Mouse (Mus musculus) forebrain, embryonic 14.5 days (tissue): ENCODE data around the gene Cd300c. TPM values are rescaled to one million over a fixed set of nuclear protein-coding genes. Genes with fewer than 3 reads are reported as not detected.

Experiments used
- ATAC-seq: fragments of 200-750 bp; cut with Nextera tagmentation; 2 replicates; pipeline ENCODE4 v1.8.0; 2017; ENCODE audit warnings: mild to moderate bottlenecking, moderate library complexity
- DNase-seq: peaks from one replicate; pipeline ENCODE4 v3.0.0-alpha.2; 2015; ENCODE audit warnings: low spot score
- H3K27ac ChIP-seq: fragments of 300-500 bp; sonication (generic); 2 replicates; pipeline ENCODE4 v1.5.1; 2014; ENCODE audit warnings: low read depth, mild to moderate bottlenecking, control low read depth, low read length, moderate library complexity
- H3K27me3 ChIP-seq: fragments of 300-500 bp; sonication (generic); replicated peaks from 2 replicates; pipeline ENCODE4 v1.6.1; 2014; ENCODE audit warnings: low read length, control low read depth, mixed read lengths; ENCODE audit not compliant: control insufficient read depth, insufficient read depth
- H3K36me3 ChIP-seq: fragments of 300-500 bp; sonication (generic); 2 replicates; pipeline ENCODE4 v1.6.1; 2014; ENCODE audit warnings: low read length, control low read depth; ENCODE audit not compliant: control insufficient read depth, insufficient read depth
- H3K4me1 ChIP-seq: fragments of 300-500 bp; sonication (generic); 2 replicates; pipeline ENCODE4 v1.6.1; 2014; ENCODE audit warnings: antibody characterized with exemption, low read length, control low read depth; ENCODE audit not compliant: control insufficient read depth, insufficient read depth
- H3K4me2 ChIP-seq: fragments of 300-500 bp; sonication (generic); 2 replicates; pipeline ENCODE4 v1.6.1; 2014; ENCODE audit warnings: mild to moderate bottlenecking, control low read depth, low read length
- H3K4me3 ChIP-seq: fragments of 300-500 bp; sonication (generic); 2 replicates; pipeline ENCODE4 v1.5.1; 2014; ENCODE audit warnings: low read depth, low read length, control low read depth
- H3K9ac ChIP-seq: fragments of 300-500 bp; sonication (generic); 2 replicates; pipeline ENCODE4 v1.6.1; 2014; ENCODE audit warnings: mild to moderate bottlenecking, low read length, control low read depth, moderate library complexity
- H3K9me3 ChIP-seq: fragments of 300-500 bp; sonication (generic); replicated peaks from 2 replicates; pipeline ENCODE4 v1.6.1; 2016; ENCODE audit warnings: low read length, control low read depth, mixed read lengths; ENCODE audit not compliant: control insufficient read depth
- WGBS: fragments of 180-500 bp; shearing (Covaris S2); extraction: QIAGEN DNeasy Blood & Tissue Kit; methylation state at CpG from one replicate; pipeline ENCODE4 v1.1.7; 2014; 5-methylcytosine and 5-hydroxymethylcytosine counted together
- polyA plus RNA-seq: library from polyadenylated mRNA; unstranded; fragments of >200 nt; fragmentation: Nextera tagmentation; extraction: Ambion mirVana; gene quantifications from 2 replicates; pipeline ENCODE4 v1.2.1, GENCODE M21; 2014

Gene Cd300c
- polyA plus RNA-seq, 1 experiment from 2014 or later: not detected

GRCm38 (mm10) chr11:114934144-114934543 lies 34.8 kb downstream of the Cd300c start, which contains the start of gene Cd300lb:
Cd300lb (minus strand) TSS chr11:114934386.
- 59% methylated on average over 6 of the region's 6 CpGs for WGBS
- Histone ChIP-seq H3K4me2 (no peak within 1 kb of the TSS), H3K4me1 (no peaks in the 10 kb centered on the region), H3K27ac (no peak within 1 kb of the TSS), H3K9ac (no peak within 1 kb of the TSS), H3K4me3 (no peak within 1 kb of the TSS), H3K27me3 (no peaks in the 10 kb centered on the region), H3K36me3 (no peaks in the 10 kb centered on the region), H3K9me3 (no peaks in the 10 kb centered on the region)
- DNase-seq (no peak), ATAC-seq (no peak)

- no peaks in the 10 kb centered on the region for H3K27me3 ChIP-seq
- H3K4me2 ChIP-seq: no peak overlapping the region
- no peak overlapping the region for H3K27ac ChIP-seq
- no peaks in the 10 kb centered on the region for H3K36me3 ChIP-seq
- H3K9me3 ChIP-seq: no peaks in the 10 kb centered on the region
- ATAC-seq: no peak
- H3K4me3 ChIP-seq: no peak overlapping the region
- H3K9ac ChIP-seq: no peak overlapping the region
- DNase-seq: no peak
- no peaks in the 10 kb centered on the region for H3K4me1 ChIP-seq
- 81% methylated on average over 4 of the region's 4 CpGs for WGBS
Observed at GRCm38 (mm10) chr11:114933591-114933990, 35.4 kb downstream of the Cd300c start.

DNA sequence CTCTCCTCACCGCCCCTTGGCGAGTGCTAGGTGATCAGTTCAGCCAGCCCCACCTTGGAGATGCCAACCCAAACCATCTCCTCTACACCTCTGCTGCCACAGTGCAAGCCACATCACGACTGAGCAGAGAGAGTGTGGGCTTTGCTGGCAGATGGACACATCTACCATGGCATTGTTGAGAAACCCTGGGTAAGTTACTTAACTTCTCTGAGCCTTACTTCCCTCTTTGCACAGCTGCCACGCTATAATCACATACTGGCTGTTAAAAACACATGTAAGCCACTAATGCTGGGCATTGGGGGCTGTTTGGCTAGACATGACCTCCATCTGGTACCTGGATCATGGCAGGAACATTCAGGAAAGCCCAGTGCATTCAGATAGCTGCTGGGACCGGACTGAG lies 37.9 kb downstream of the Cd300c start:
- 75% methylated on average over 5 of the region's 5 CpGs for WGBS
- no peaks in the 10 kb centered on the region for H3K36me3 ChIP-seq
- DNase-seq (no peak), ATAC-seq (no peak)
- H3K9ac ChIP-seq: no peak overlapping the region
- H3K4me3 ChIP-seq: no peak overlapping the region
- no peak overlapping the region for H3K4me2 ChIP-seq
- no peaks in the 10 kb centered on the region for H3K4me1 ChIP-seq
- no peaks in the 10 kb centered on the region for H3K27me3 ChIP-seq
- no peak overlapping the region for H3K27ac ChIP-seq
- no peaks in the 10 kb centered on the region for H3K9me3 ChIP-seq

- Histone ChIP-seq H3K9me3 (no peaks in the 10 kb centered on the region), H3K27me3 (no peaks in the 10 kb centered on the region), H3K27ac (no peak overlapping the region), H3K36me3 (no peaks in the 10 kb centered on the region), H3K4me1 (no peaks in the 10 kb centered on the region), H3K4me3 (no peak overlapping the region), H3K4me2 (no peak overlapping the region), H3K9ac (no peak overlapping the region)
- DNase-seq (no peak), ATAC-seq (no peak)
- 82% methylated on average over 2 of the region's 2 CpGs for WGBS
Observed at GRCm38 (mm10) chr11:114929581-114929980, 39.4 kb downstream of the Cd300c start.

DNA sequence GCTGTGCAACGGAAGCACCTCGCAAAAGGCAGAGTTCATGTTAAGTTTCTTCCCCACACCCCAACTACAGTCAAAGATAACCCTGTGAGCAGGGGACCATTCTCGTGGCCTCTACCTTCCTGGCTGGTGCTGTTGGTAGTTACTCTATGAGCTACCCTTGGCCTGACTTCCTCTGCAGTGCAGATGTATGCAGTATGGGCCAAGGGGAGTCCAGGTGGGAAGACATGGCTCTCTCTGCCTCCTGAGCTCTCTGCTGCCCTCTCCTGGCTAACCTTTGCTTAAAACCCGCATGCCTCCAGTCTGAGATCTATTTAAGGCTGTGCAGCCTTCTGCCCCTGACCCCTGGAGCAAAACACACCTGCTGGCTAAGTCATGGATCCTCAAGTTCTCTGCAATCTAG lies 45.0 kb downstream of the Cd300c start:
- no peaks in the 10 kb centered on the region for H3K4me1 ChIP-seq
- no peak overlapping the region for H3K4me2 ChIP-seq
- H3K9me3 ChIP-seq: no peaks in the 10 kb centered on the region
- DNase-seq (no peak), ATAC-seq (no peak)
- H3K36me3 ChIP-seq: no peaks in the 10 kb centered on the region
- no peak overlapping the region for H3K27ac ChIP-seq
- WGBS: 74% methylated on average over 4 of the region's 4 CpGs
- H3K9ac ChIP-seq: no peak overlapping the region
- no peaks in the 10 kb centered on the region for H3K27me3 ChIP-seq
- no peak overlapping the region for H3K4me3 ChIP-seq

- Histone ChIP-seq H3K9me3 (no peaks in the 10 kb centered on the region), H3K27me3 (no peaks in the 10 kb centered on the region), H3K4me1 (no peaks in the 10 kb centered on the region), H3K4me3 (no peak overlapping the region), H3K27ac (no peak overlapping the region), H3K4me2 (no peak overlapping the region), H3K36me3 (no peaks in the 10 kb centered on the region), H3K9ac (no peak overlapping the region)
- ATAC-seq (no peak), DNase-seq (no peak)
- WGBS: 81% methylated on average over 4 of the region's 4 CpGs
Observed at GRCm38 (mm10) chr11:114922439-114922838, 46.5 kb downstream of the Cd300c start.

GRCm38 (mm10) chr11:114917120-114917519 lies 51.8 kb downstream of the Cd300c start:
- Histone ChIP-seq H3K4me2 (no peak overlapping the region), H3K27me3 (no peaks in the 10 kb centered on the region), H3K4me1 (no peaks in the 10 kb centered on the region), H3K9me3 (no peaks in the 10 kb centered on the region), H3K27ac (no peak overlapping the region), H3K9ac (no peak overlapping the region), H3K36me3 (no peaks in the 10 kb centered on the region), H3K4me3 (no peak overlapping the region)
- 85% methylated on average over 6 of the region's 6 CpGs for WGBS
- ATAC-seq: no peak
- DNase-seq: no peak

- ATAC-seq: no peak
- Histone ChIP-seq H3K4me2 (no peak overlapping the region), H3K27me3 (no peaks in the 10 kb centered on the region), H3K9ac (no peak overlapping the region), H3K36me3 (no peaks in the 10 kb centered on the region), H3K9me3 (no peaks in the 10 kb centered on the region), H3K4me1 (no peaks in the 10 kb centered on the region), H3K4me3 (no peak overlapping the region), H3K27ac (no peak overlapping the region)
- WGBS: 58% methylated on average over 7 of the region's 7 CpGs
- no peak for DNase-seq
Observed at GRCm38 (mm10) chr11:114914978-114915377, 54.0 kb downstream of the Cd300c start.

DNA sequence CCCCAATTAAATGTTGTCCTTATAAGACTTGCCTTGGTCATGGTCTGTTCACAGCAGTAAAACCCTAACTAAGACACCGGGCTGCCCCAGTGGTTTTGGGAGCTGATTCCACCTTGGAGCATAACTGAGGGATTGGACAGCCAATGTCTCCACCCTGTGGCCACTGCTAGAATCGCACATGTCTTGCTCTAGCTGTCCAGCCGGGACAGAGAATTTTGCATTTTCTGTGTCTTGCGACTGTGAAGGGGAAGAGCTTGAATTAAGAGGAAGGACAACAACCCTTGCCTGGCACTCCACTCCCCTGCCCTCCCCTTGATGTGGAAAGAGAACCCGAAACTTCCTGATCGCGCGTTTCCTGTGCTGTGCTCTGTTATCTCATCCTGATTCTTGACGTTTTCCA lies 56.1 kb downstream of the Cd300c start:
- H3K36me3 ChIP-seq: no peaks in the 10 kb centered on the region
- DNase-seq: peak; percentile 87
- H3K9ac ChIP-seq: no peak overlapping the region
- H3K9me3 ChIP-seq: no peaks in the 10 kb centered on the region
- no peak overlapping the region for H3K4me3 ChIP-seq
- H3K4me2 ChIP-seq: no peak overlapping the region
- 27% methylated on average over 9 of the region's 9 CpGs for WGBS
- no peaks in the 10 kb centered on the region for H3K4me1 ChIP-seq
- H3K27ac ChIP-seq: no peak overlapping the region
- ATAC-seq: peak; percentile 44; the same call in 1 of the 2 replicates
- H3K27me3 ChIP-seq: no peaks in the 10 kb centered on the region
